ENCODE assay signal across 14 mouse cellular contexts in the genomic region with DNA sequence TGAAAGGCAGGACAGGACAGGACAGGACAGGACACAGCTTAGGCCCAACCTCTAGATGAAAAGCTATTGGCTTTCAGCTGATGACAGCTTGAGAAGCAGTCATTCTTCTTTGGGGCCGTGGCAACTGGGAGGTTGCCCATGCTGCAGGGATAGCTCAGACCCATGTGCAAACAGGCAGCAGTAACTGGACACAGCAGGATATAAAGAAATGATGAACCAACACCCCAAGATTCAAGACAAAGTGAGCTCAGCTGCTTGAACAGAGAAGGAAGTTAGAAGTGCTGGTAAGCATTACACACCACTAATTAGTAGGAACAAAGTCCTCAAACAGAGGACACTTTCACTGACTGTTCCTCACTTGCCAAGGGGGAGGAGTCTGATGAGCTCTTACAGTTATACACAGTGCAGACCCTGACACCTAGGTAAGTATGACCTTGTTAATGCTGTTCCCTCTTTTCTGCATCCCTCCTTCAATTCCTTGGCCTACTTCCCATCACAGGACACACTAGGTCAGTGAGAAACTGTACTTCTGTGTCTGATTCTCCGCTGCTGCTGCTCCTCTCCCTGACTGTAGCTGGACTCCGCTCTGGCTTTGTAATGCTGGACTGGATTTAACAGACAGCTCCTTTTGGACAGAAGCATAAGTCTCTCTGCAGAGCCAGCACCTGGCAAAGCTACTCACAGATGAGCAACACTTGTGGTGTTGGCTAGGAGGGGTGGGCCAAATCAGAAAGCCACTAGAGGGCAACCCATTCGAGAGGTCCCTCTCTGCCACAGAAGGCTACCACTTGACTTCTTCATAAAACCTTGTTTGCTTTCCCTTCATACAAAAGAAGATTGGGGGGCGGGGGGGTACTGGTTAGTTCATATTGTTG. TPM values are rescaled to one million over a fixed set of nuclear protein-coding genes. Genes with fewer than 3 reads are reported as not detected.
DNase-seq lines count a peak whose midpoint lies in the region; TF ChIP-seq lines count a peak whose summit lies in the region.
"Had no signal": no experiment of that assay in that cellular context is flagged by ENCODE, and none has a peak within 500 bp of the region (broad histone marks: within the 10 kb centered on the region; RNA-seq: fewer than 3 reads in every experiment).

No protein-coding gene starts in this region.

- DNase-seq in kidney, adult 18-20 months = peak; percentile 42
- DNase-seq in kidney, postnatal 10 days = no peak
- peak; percentile 22 for DNase-seq in Muller cell, postnatal 12 days (ENCODE audit: inconsistent ontology term)
- peak; percentile 78 for DNase-seq in gastrocnemius, adult 2 months
- DNase-seq in kidney, postnatal 25 days = peak; percentile 43 to 56
- no peak for DNase-seq in embryo, embryonic 10.5 days (ENCODE audit: low spot score)
- DNase-seq in layer of hippocampus, postnatal 14 days (ENCODE audit: low spot score in 2 of 2) = no peak
- DNase-seq in lung, postnatal 25 days (ENCODE audit: low spot score) = no peak
- DNase-seq: adrenal gland, postnatal 25 days; heart, adult 11 months; right cerebral cortex, adult 18-20 months; thymus, postnatal 4 days had no signal

- peak; percentile 51 for TF ChIP-seq CTCF in gastrocnemius, adult 2 months (IDR thresholded peaks at IDR 0.05)

- peak overlapping the region; percentile 56; the same call in 1 of the 2 replicates for H3K27ac ChIP-seq in gastrocnemius, adult 2 months
- H3K27ac ChIP-seq: liver, embryonic 12.5 days; midbrain, embryonic 12.5 days had no signal

- H3K4me3 ChIP-seq in gastrocnemius, adult 2 months = no peak overlapping the region
- H3K4me3 ChIP-seq: liver, embryonic 12.5 days; midbrain, embryonic 12.5 days had no signal

- intact Hi-C loops in gastrocnemius, adult 2 months (cut with DNase I) = no loop called here

RNA-seq across cellular contexts. Expression of gene Setd3, which starts 35.3 kb away (rescaled TPM):
- total RNA-seq in gastrocnemius, adult 2 months (2021) = 100 to 1,000 TPM; 100 to 106 TPM
- total RNA-seq in layer of hippocampus, postnatal 14 days (2021) = 100 to 1,000 TPM; 113 to 116 TPM

RNA-seq across cellular contexts. Expression of gene Ccnk, which starts 35.5 kb away (rescaled TPM):
- 100 to 1,000 TPM in 1 of 2 experiments, 10 to 100 TPM in 1; 92.4 to 148 TPM for total RNA-seq in gastrocnemius, adult 2 months (2021)
- 10 to 100 TPM; 28.1 to 32.0 TPM for total RNA-seq in layer of hippocampus, postnatal 14 days (2021)

Comparison
In these comparisons a context has a peak if more than half of its experiments do, and no peak if none do; other contexts are left out.
1. DNase-seq: peak in kidney, adult 18-20 months (single experiment), Muller cell, postnatal 12 days (single experiment), gastrocnemius, adult 2 months (single experiment) and kidney, postnatal 25 days (2 of 2); none in kidney, postnatal 10 days (single experiment), embryo, embryonic 10.5 days (single experiment), layer of hippocampus, postnatal 14 days (0 of 2) and lung, postnatal 25 days (single experiment).